In the genomic region with DNA sequence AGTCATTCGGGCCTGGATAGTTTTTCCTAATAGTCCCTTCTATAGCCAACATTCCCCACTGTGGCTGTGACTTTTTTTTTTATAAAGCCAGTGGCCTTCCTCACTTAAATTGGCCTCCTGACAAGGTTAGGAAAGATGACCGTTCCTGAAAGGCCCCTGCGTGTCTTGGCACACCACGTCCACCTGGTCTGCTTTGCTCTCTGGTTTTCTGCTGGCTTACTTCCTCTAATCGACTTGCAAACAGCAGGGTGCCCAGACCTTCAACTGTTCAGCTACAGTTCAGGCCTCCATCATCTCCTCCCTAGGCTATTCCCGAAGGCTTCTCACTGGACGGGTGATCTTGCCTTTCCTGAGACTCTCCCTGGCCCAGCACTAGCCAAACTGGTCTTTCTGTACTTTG, we compare ENCODE assay signal across 19 mouse cellular contexts. TPM values are rescaled to one million over a fixed set of nuclear protein-coding genes. Genes with fewer than 3 reads are reported as not detected.
DNase-seq lines count a peak whose midpoint lies in the region; ATAC-seq and TF ChIP-seq lines count a peak whose summit lies in the region.
"Had no signal": no experiment of that assay in that cellular context is flagged by ENCODE, and none has a peak within 500 bp of the region (broad histone marks: within the 10 kb centered on the region; RNA-seq: fewer than 3 reads in every experiment).

No protein-coding gene starts in this region.

- H3K36me3 ChIP-seq in kidney, adult 2 months (ENCODE audit: control insufficient read depth, insufficient read depth, low read length): no peaks in the 10 kb centered on the region; the same call in 1 of the 2 replicates
- peaks cover 11 to 27% of the 10 kb centered on the region in 2 experiments for H3K36me3 ChIP-seq in CH12.LX (replicated peaks in 1 of 2; ENCODE audit: control insufficient read depth in 1 of 2, insufficient read depth in 1 of 2, low read length in 1 of 2)
- peaks cover 33% of the 10 kb centered on the region for H3K36me3 ChIP-seq in hindbrain, embryonic 13.5 days

- TF ChIP-seq RAD21 in CH12.LX (IDR thresholded peaks at IDR 0.05; ENCODE audit: low read depth, low read length): no peak

- 0 out of 2 replicates have a peak, but pooled peaks have one; percentile 48 for ATAC-seq in monocyte, adult 5-6 weeks (replicated peaks; ENCODE audit: insufficient number of reproducible peaks, low FRiP score, low TSS enrichment, poor library complexity, severe bottlenecking)
- ATAC-seq in hindbrain, embryonic 13.5 days (ENCODE audit: low FRiP score): no peak
- ATAC-seq: forebrain, embryonic 13.5 days; hindbrain, embryonic 16.5 days; intestine, embryonic 16.5 days had no signal

- peaks cover 35% of the 10 kb centered on the region for H3K79me2 ChIP-seq in CH12.LX (replicated peaks; ENCODE audit: control insufficient read depth, extremely low read depth, insufficient read depth, poor library complexity, severe bottlenecking)

- dilution Hi-C loops in CH12.LX (cut with MboI; ENCODE audit: extremely low pct_ligation_motif_present, extremely low pct_unique_long_range_greater_than_20kb, low sequenced_read_pairs): no loop called here

- DNase-seq in kidney, adult 2 months: peak; percentile 46
- no peak for DNase-seq in kidney, postnatal 4 days
- peak; percentile 62 for DNase-seq in CH12.LX (ENCODE audit: extremely low read depth)
- DNase-seq in left cerebral cortex, postnatal 14 days (ENCODE audit: low spot score in 2 of 2): no peak
- DNase-seq: adrenal gland, postnatal 14 days; embryo, embryonic 11 days; heart, postnatal 4 days; lung, postnatal 4 days; thymus, adult 18-20 months; thymus, postnatal 36 days had no signal

- peak; percentile 43 for TF ChIP-seq EP300 in CH12.LX (IDR thresholded peaks at IDR 0.05; ENCODE audit: low read length)

- TF ChIP-seq POLR2A in kidney, adult 2 months (IDR thresholded peaks at IDR 0.05; ENCODE audit: low read depth, low read length): no peak
- peak; percentile 27; the same call in 1 of the 2 replicates for TF ChIP-seq POLR2A in CH12.LX (IDR thresholded peaks at IDR 0.05; ENCODE audit: low read depth, low read length)
- TF ChIP-seq POLR2A in bone marrow, adult 2 months (IDR thresholded peaks at IDR 0.05; ENCODE audit: borderline replicate concordance, control insufficient read depth, low read depth, low read length): no peak

- H3K4me3 ChIP-seq in kidney, adult 2 months (ENCODE audit: insufficient read depth, low read depth, low read length): no peak overlapping the region
- H3K4me3 ChIP-seq in CH12.LX (replicated peaks in 1 of 3; ENCODE audit: low read depth in 2 of 3, low read length in 2 of 3, poor library complexity in 1 of 3): no peak overlapping the region
- no peak overlapping the region for H3K4me3 ChIP-seq in bone marrow, adult 2 months (replicated peaks; ENCODE audit: control insufficient read depth, low read depth, low read length)
- no peak overlapping the region for H3K4me3 ChIP-seq in hindbrain, embryonic 13.5 days
- H3K4me3 ChIP-seq: forebrain, embryonic 13.5 days; limb, embryonic 13.5 days; midbrain, embryonic 12.5 days; neural tube, embryonic 12.5 days had no signal

- 65% methylated on average over 7 of the region's 7 CpGs for WGBS in kidney, adult 2 months
- 39% methylated on average over 7 of the region's 7 CpGs for WGBS in bone marrow, adult 2 months
- WGBS in hindbrain, embryonic 13.5 days: 74% methylated on average over 7 of the region's 7 CpGs

- peak overlapping the region; percentile 49 for H3K9ac ChIP-seq in CH12.LX (ENCODE audit: insufficient read depth, low read depth)
- H3K9ac ChIP-seq in hindbrain, embryonic 13.5 days: no peak overlapping the region
- H3K9ac ChIP-seq: forebrain, embryonic 13.5 days; limb, embryonic 13.5 days; midbrain, embryonic 12.5 days; neural tube, embryonic 12.5 days had no signal

- H3K4me2 ChIP-seq in CH12.LX (ENCODE audit: insufficient read depth, low read depth, poor library complexity, severe bottlenecking): peak overlapping the region; percentile 96
- no peak overlapping the region for H3K4me2 ChIP-seq in hindbrain, embryonic 13.5 days
- H3K4me2 ChIP-seq: forebrain, embryonic 13.5 days; limb, embryonic 13.5 days; midbrain, embryonic 12.5 days; neural tube, embryonic 12.5 days had no signal

- in situ Hi-C loops in CH12.LX (cut with MboI; ENCODE audit: low pct_ligation_motif_present, low pct_unique_long_range_greater_than_20kb, low sequenced_read_pairs): no loop called here

- H3K4me1 ChIP-seq in kidney, adult 2 months (ENCODE audit: control insufficient read depth, insufficient read depth, low read length): peaks cover 10% of the 10 kb centered on the region; the same call in 1 of the 2 replicates
- H3K4me1 ChIP-seq in CH12.LX (ENCODE audit: control insufficient read depth in 1 of 2, insufficient read depth in 2 of 2): peaks cover 20 to 55% of the 10 kb centered on the region in 2 experiments
- H3K4me1 ChIP-seq in bone marrow, adult 2 months (ENCODE audit: control insufficient read depth, insufficient read depth, low read length): peaks cover 4% of the 10 kb centered on the region; the same call in 1 of the 2 replicates
- H3K4me1 ChIP-seq in hindbrain, embryonic 13.5 days (replicated peaks): peaks cover 11% of the 10 kb centered on the region; the same call in 1 of the 2 replicates
- H3K4me1 ChIP-seq: midbrain, embryonic 12.5 days; neural tube, embryonic 12.5 days had no signal

- H3K27ac ChIP-seq in kidney, adult 2 months (ENCODE audit: insufficient read depth, low read depth, low read length): no peak overlapping the region
- peak overlapping the region; percentile 86 for H3K27ac ChIP-seq in CH12.LX (ENCODE audit: insufficient read depth, low read depth)
- 0 out of 2 replicates have a peak overlapping the region, but pooled peaks have one; percentile 3 for H3K27ac ChIP-seq in bone marrow, adult 2 months (ENCODE audit: control insufficient read depth, insufficient read depth, low read depth, low read length, poor library complexity)
- H3K27ac ChIP-seq in hindbrain, embryonic 13.5 days: no peak overlapping the region
- H3K27ac ChIP-seq: forebrain, embryonic 13.5 days; limb, embryonic 13.5 days; midbrain, embryonic 12.5 days; neural tube, embryonic 12.5 days had no signal

- no peaks in the 10 kb centered on the region for H3K9me3 ChIP-seq in CH12.LX (replicated peaks; ENCODE audit: low read length)
- H3K9me3 ChIP-seq in hindbrain, embryonic 13.5 days: no peaks in the 10 kb centered on the region
- H3K9me3 ChIP-seq: forebrain, embryonic 13.5 days; limb, embryonic 13.5 days; midbrain, embryonic 12.5 days; neural tube, embryonic 12.5 days had no signal

- H3K27me3 ChIP-seq in kidney, adult 2 months (replicated peaks; ENCODE audit: control insufficient read depth, insufficient read depth, low read length): no peaks in the 10 kb centered on the region
- H3K27me3 ChIP-seq in CH12.LX (replicated peaks): no peaks in the 10 kb centered on the region
- no peaks in the 10 kb centered on the region for H3K27me3 ChIP-seq in hindbrain, embryonic 13.5 days
- H3K27me3 ChIP-seq: forebrain, embryonic 13.5 days; limb, embryonic 13.5 days; midbrain, embryonic 12.5 days; neural tube, embryonic 12.5 days had no signal

- intact Hi-C loops in left cerebral cortex, postnatal 14 days (cut with DNase I): no loop called here

- no peak for TF ChIP-seq CTCF in kidney, adult 2 months (conservative IDR thresholded peaks at IDR 0.05; ENCODE audit: insufficient read depth, insufficient read length, low read depth, low read length)
- no peak for TF ChIP-seq CTCF in CH12.LX (conservative IDR thresholded peaks at IDR 0.05 in 1 of 2, IDR thresholded peaks at IDR 0.05 in 1 of 2; ENCODE audit: low read depth in 2 of 2, low read length in 2 of 2)
- no peak for TF ChIP-seq CTCF in bone marrow, adult 2 months (IDR thresholded peaks at IDR 0.05; ENCODE audit: control insufficient read depth, insufficient read depth, low read length)

TF ChIP-seq in CH12.LX, 34 proteins besides CTCF, POLR2A, EP300 and RAD21:
- peak; percentile 59 for TF ChIP-seq BHLHE40 (IDR thresholded peaks at IDR 0.05; ENCODE audit: low read depth, low read length)
- TF ChIP-seq TCF12 (IDR thresholded peaks at IDR 0.05; ENCODE audit: low read depth, low read length): peak; percentile 56; the same call in 1 of the 2 replicates
- TF ChIP-seq IRF4 (IDR thresholded peaks at IDR 0.05; ENCODE audit: low read depth, low read length): no peak; the same call in none of the 2 replicates
- TF ChIP-seq USF2 (conservative IDR thresholded peaks at IDR 0.05; ENCODE audit: low read depth, low read length): no peak
- no peak; the same call in 1 of the 2 replicates for TF ChIP-seq MXI1 (IDR thresholded peaks at IDR 0.05; ENCODE audit: low read depth, low read length)
- peak; percentile 60 for TF ChIP-seq ZNF384 (IDR thresholded peaks at IDR 0.05; ENCODE audit: low read depth, low read length)
- no peak for TF ChIP-seq MYC (IDR thresholded peaks at IDR 0.05; ENCODE audit: low read depth, low read length)
- no peak for TF ChIP-seq E2F4 (IDR thresholded peaks at IDR 0.05; ENCODE audit: insufficient replicate concordance, low read depth, low read length)
- peak; percentile 3; the same call in 1 of the 2 replicates for TF ChIP-seq MEF2A (IDR thresholded peaks at IDR 0.05; ENCODE audit: borderline replicate concordance, low read depth, low read length)
- TF ChIP-seq ELF1 (IDR thresholded peaks at IDR 0.05; ENCODE audit: low read depth, low read length): peak; percentile 30; the same call in 1 of the 2 replicates
- TF ChIP-seq NELFE (IDR thresholded peaks at IDR 0.05; ENCODE audit: low read depth, low read length): 0 out of 2 replicates have a peak, but pooled peaks have one; percentile 10
TF ChIP-seq in CH12.LX: peak in this region for 6.

RNA-seq across cellular contexts. Expression of a gene that starts 10.8 kb away (rescaled TPM):
- 7.1 and 9.2 TPM in 2 replicates for polyA plus RNA-seq in kidney, adult 2 months (2012; rRNA removed)
- total RNA-seq in CH12.LX (2012; rRNA removed) (43.7 and 57.8 TPM in 2 replicates), CH12.LX (2014; rRNA removed) (105 and 114 TPM in 2 replicates)
- 70.0 and 81.6 TPM in 2 replicates for polyA plus RNA-seq in CH12.LX (2012; ENCODE audit: insufficient read length, low read depth)
- 26.1 and 28.9 TPM in 2 replicates for polyA plus RNA-seq in bone marrow, adult 2 months (2011; ENCODE audit: insufficient read depth, insufficient read length, low replicate concordance, missing spikeins)
- 73.4 to 163 TPM (median 146 TPM) in 3 replicates for total RNA-seq in monocyte, adult 5-6 weeks (2017)
- 10 to 100 TPM; 28.7 to 29.7 TPM for total RNA-seq in left cerebral cortex, postnatal 14 days (2021)
- 203 and 211 TPM in 2 replicates for polyA plus RNA-seq in hindbrain, embryonic 13.5 days (2015; fragmentation: Nextera tagmentation; extraction: Ambion mirVana)

RNA-seq across cellular contexts. Expression of a gene that starts 10.9 kb away (rescaled TPM):
- polyA plus RNA-seq in kidney, adult 2 months (2012; rRNA removed): 1.1 and 1.4 TPM in 2 replicates
- total RNA-seq in CH12.LX (2012; rRNA removed): 8.5 and 12.4 TPM in 2 replicates
- total RNA-seq in CH12.LX (2014; rRNA removed): 16.7 and 17.8 TPM in 2 replicates
- polyA plus RNA-seq in CH12.LX (2012; ENCODE audit: insufficient read length, low read depth): 15.3 and 16.2 TPM in 2 replicates
- 7.6 and 10.7 TPM in 2 replicates for polyA plus RNA-seq in bone marrow, adult 2 months (2011; ENCODE audit: insufficient read depth, insufficient read length, low replicate concordance, missing spikeins)
- total RNA-seq in monocyte, adult 5-6 weeks (2017): 9.7 to 18.1 TPM (median 9.7 TPM) in 3 replicates
- total RNA-seq in left cerebral cortex, postnatal 14 days (2021): 1 to 10 TPM; 3.2 to 3.8 TPM
- 6.9 and 9.8 TPM in 2 replicates for polyA plus RNA-seq in hindbrain, embryonic 13.5 days (2015; fragmentation: Nextera tagmentation; extraction: Ambion mirVana)

Comparison
In these comparisons a context has a peak if more than half of its experiments do, and no peak if none do; other contexts are left out.
1. DNase-seq: peak in kidney, adult 2 months (single experiment) and CH12.LX (single experiment); none in kidney, postnatal 4 days (0 of 2) and left cerebral cortex, postnatal 14 days (0 of 2).
2. H3K27ac ChIP-seq: peak in CH12.LX (single experiment) and bone marrow, adult 2 months (single experiment); none in kidney, adult 2 months (single experiment) and hindbrain, embryonic 13.5 days (single experiment).